ENCODE assay signal across 8 mouse cellular contexts in the genomic region with DNA sequence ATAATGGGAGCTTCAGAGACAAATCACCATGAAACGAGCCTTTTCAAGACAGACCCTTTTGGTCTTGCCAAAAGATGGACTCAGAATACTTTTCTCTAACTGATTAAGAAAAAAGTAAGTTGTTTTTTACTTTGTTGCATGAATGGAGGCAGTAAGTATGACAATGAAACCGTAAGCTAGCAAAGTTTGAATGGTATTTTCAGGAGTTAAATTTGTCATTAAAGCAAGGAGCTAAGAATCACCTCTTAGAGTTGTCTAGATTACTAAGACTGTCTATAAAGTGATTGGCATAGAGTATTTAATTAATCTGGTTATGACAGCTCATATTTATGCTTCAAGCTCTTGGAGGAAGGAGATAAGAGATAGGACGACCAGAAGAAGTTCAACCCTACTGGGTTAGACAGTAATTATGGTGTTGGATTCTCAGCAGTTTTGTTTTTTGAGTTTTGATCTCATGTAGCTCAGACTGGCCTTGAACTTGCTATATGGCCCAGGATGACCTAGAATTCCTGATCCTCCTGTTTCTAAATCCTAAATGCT. TPM values are rescaled to one million over a fixed set of nuclear protein-coding genes. Genes with fewer than 3 reads are reported as not detected.
DNase-seq lines count a peak whose midpoint lies in the region; ATAC-seq and TF ChIP-seq lines count a peak whose summit lies in the region.

A gene (plus strand): TSS at position 51 of the 540 bp plus-strand sequence.

- TF ChIP-seq CTCF in lung, embryonic 14.5 days (IDR thresholded peaks at IDR 0.05; ENCODE audit: low read depth), result no peak
- TF ChIP-seq CTCF in cortical plate, adult 2 months (IDR thresholded peaks at IDR 0.05; ENCODE audit: extremely low read depth, insufficient read depth, low read length), result no peak
- no peak for TF ChIP-seq CTCF in midbrain, postnatal 0 days (IDR thresholded peaks at IDR 0.05)

- H3K4me3 ChIP-seq in lung, embryonic 14.5 days (ENCODE audit: low read depth, low read length), result peak within 1 kb of the TSS; percentile 94
- H3K4me3 ChIP-seq in cortical plate, adult 2 months (ENCODE audit: insufficient read depth, low read length), result peak within 1 kb of the TSS; percentile 62
- H3K4me3 ChIP-seq in heart, embryonic 11.5 days (ENCODE audit: low read depth, low read length), result peak within 1 kb of the TSS; percentile 97
- peak within 1 kb of the TSS; percentile 91 for H3K4me3 ChIP-seq in midbrain, postnatal 0 days (ENCODE audit: low read depth, low read length)

- H3K4me2 ChIP-seq in lung, embryonic 14.5 days, result peak within 1 kb of the TSS; percentile 86
- peak within 1 kb of the TSS; percentile 94 for H3K4me2 ChIP-seq in heart, embryonic 11.5 days
- H3K4me2 ChIP-seq in midbrain, postnatal 0 days (ENCODE audit: low read depth, low read length, poor library complexity, severe bottlenecking), result peak within 1 kb of the TSS; percentile 82

- H3K36me3 ChIP-seq in lung, embryonic 14.5 days (ENCODE audit: insufficient read depth), result peaks cover under 1% of the 10 kb centered on the region
- H3K36me3 ChIP-seq in heart, embryonic 11.5 days (ENCODE audit: control insufficient read depth, insufficient read depth, low read length), result no peaks in the 10 kb centered on the region
- H3K36me3 ChIP-seq in midbrain, postnatal 0 days (ENCODE audit: insufficient read depth, low read length), result no peaks in the 10 kb centered on the region

- no peaks in the 10 kb centered on the region for H3K27me3 ChIP-seq in lung, embryonic 14.5 days (ENCODE audit: insufficient read depth, low read length)
- H3K27me3 ChIP-seq in heart, embryonic 11.5 days (ENCODE audit: control insufficient read depth, insufficient read depth, low read length), result no peaks in the 10 kb centered on the region
- no peaks in the 10 kb centered on the region for H3K27me3 ChIP-seq in midbrain, postnatal 0 days (ENCODE audit: insufficient read depth, low read length)

- 70% methylated on average over 3 of the region's 3 CpGs for WGBS in lung, embryonic 14.5 days
- 79% methylated on average over 3 of the region's 3 CpGs for WGBS in heart, embryonic 11.5 days (ENCODE audit: insufficient replicate concordance)
- WGBS in midbrain, postnatal 0 days, result 82% methylated on average over 3 of the region's 3 CpGs

- no peak for TF ChIP-seq POLR2A in cortical plate, adult 2 months (IDR thresholded peaks at IDR 0.05; ENCODE audit: extremely low read depth, insufficient read depth, low read length)

- H3K27ac ChIP-seq in lung, embryonic 14.5 days (ENCODE audit: low read depth), result peak within 1 kb of the TSS; percentile 79
- H3K27ac ChIP-seq in cortical plate, adult 2 months (ENCODE audit: insufficient read depth, low read length), result peak within 1 kb of the TSS; percentile 2; the same call in 1 of the 2 replicates
- peak within 1 kb of the TSS; percentile 95 for H3K27ac ChIP-seq in heart, embryonic 11.5 days (ENCODE audit: low read depth, low read length)
- peak within 1 kb of the TSS; percentile 99 for H3K27ac ChIP-seq in midbrain, postnatal 0 days (ENCODE audit: low read depth, low read length)

- ATAC-seq in lung, embryonic 14.5 days (ENCODE audit: insufficient read depth), result no peak
- ATAC-seq in heart, embryonic 11.5 days (replicated peaks; ENCODE audit: insufficient number of reproducible peaks, low FRiP score, low TSS enrichment), result no peak
- no peak for ATAC-seq in midbrain, postnatal 0 days (ENCODE audit: low FRiP score)

- peaks cover 6% of the 10 kb centered on the region; the same call in 1 of the 2 replicates for H3K4me1 ChIP-seq in lung, embryonic 14.5 days (ENCODE audit: insufficient read depth)
- peaks cover 8% of the 10 kb centered on the region; the same call in 1 of the 2 replicates for H3K4me1 ChIP-seq in cortical plate, adult 2 months (ENCODE audit: control insufficient read depth, insufficient read depth, low read length)
- H3K4me1 ChIP-seq in heart, embryonic 11.5 days (ENCODE audit: control insufficient read depth, insufficient read depth, low read length), result peaks cover 9% of the 10 kb centered on the region; the same call in 1 of the 2 replicates
- 0 out of 2 replicates have a peak, but pooled peaks cover 10% of the 10 kb centered on the region for H3K4me1 ChIP-seq in midbrain, postnatal 0 days (ENCODE audit: insufficient read depth, low read length)

- H3K9ac ChIP-seq in lung, embryonic 14.5 days, result peak within 1 kb of the TSS; percentile 67
- H3K9ac ChIP-seq in heart, embryonic 11.5 days (ENCODE audit: low read depth, low read length), result peak within 1 kb of the TSS; percentile 99
- peak within 1 kb of the TSS; percentile 97 for H3K9ac ChIP-seq in midbrain, postnatal 0 days (replicated peaks; ENCODE audit: low read length, poor library complexity, severe bottlenecking)

- H3K9me3 ChIP-seq in lung, embryonic 14.5 days (ENCODE audit: low read depth, low read length), result no peaks in the 10 kb centered on the region
- no peaks in the 10 kb centered on the region for H3K9me3 ChIP-seq in heart, embryonic 11.5 days (replicated peaks; ENCODE audit: control insufficient read depth, low read length)
- H3K9me3 ChIP-seq in midbrain, postnatal 0 days (ENCODE audit: low read length), result no peaks in the 10 kb centered on the region

- no peak for DNase-seq in lung, embryonic 14.5 days
- no peak for DNase-seq in lung, adult 18-20 months
- DNase-seq in left cerebral cortex, adult 8-10 months (ENCODE audit: low spot score in 2 of 2), result no peak
- DNase-seq in midbrain, postnatal 0 days (ENCODE audit: low spot score), result no peak
- no peak for DNase-seq in thymus, postnatal 25 days
- no peak for DNase-seq in right cerebral cortex, postnatal 10 days (ENCODE audit: low spot score in 2 of 2)

RNA-seq across cellular contexts. Expression of the gene that starts here (rescaled TPM):
- polyA plus RNA-seq in lung, embryonic 14.5 days (2014; fragmentation: Nextera tagmentation; extraction: Ambion mirVana), result 106 and 115 TPM in 2 replicates
- 190 and 194 TPM in 2 replicates for polyA plus RNA-seq in cortical plate, adult 2 months (2012; rRNA removed)
- 83.6 and 87.1 TPM in 2 replicates for polyA plus RNA-seq in heart, embryonic 11.5 days (2014; fragmentation: Nextera tagmentation; extraction: Ambion mirVana)
- total RNA-seq in left cerebral cortex, adult 8-10 months (2022), result 100 to 1,000 TPM in 2 of 4 experiments, 10 to 100 TPM in 2; 92.1 to 119 (median 102) TPM
- 79.8 and 102 TPM in 2 replicates for total RNA-seq in midbrain, postnatal 0 days (2014; rRNA removed)
- polyA plus RNA-seq in midbrain, postnatal 0 days (2015; fragmentation: Nextera tagmentation; extraction: Ambion mirVana), result 99.4 and 103 TPM in 2 replicates

Comparison
In these comparisons a context has a peak if more than half of its experiments do, and no peak if none do; other contexts are left out.
1. H3K27ac ChIP-seq: peak in every context shown above with its lines; median percentile 99 in midbrain, postnatal 0 days; 95 in heart, embryonic 11.5 days; 79 in lung, embryonic 14.5 days; 2 in cortical plate, adult 2 months.